Mouse (Mus musculus) kidney, adult 2 months (tissue): ENCODE measurements around the gene Clptm1. TPM values are rescaled to one million over a fixed set of nuclear protein-coding genes. Genes with fewer than 3 reads are reported as not detected.

ENCODE experiments used
- DNase-seq: peaks from one replicate; pipeline ENCODE4 v3.0.0; 2021
- H3K27ac ChIP-seq: fragments of 200-500 bp; 2 replicates; pipeline ENCODE4 v1.5.1; 2012; ENCODE audit warnings: low read depth, low read length, control low read depth, inconsistent platforms; ENCODE audit not compliant: insufficient read depth
- H3K27me3 ChIP-seq: fragments of 200-500 bp; replicated peaks from 2 replicates; pipeline ENCODE4 v1.6.1; 2012; ENCODE audit warnings: mild to moderate bottlenecking, moderate library complexity, low read length, inconsistent platforms; ENCODE audit not compliant: control insufficient read depth, insufficient read depth
- H3K36me3 ChIP-seq: fragments of 200-500 bp; 2 replicates; pipeline ENCODE4 v1.6.1; 2012; ENCODE audit warnings: mild to moderate bottlenecking, moderate library complexity, low read length, inconsistent platforms; ENCODE audit not compliant: control insufficient read depth, insufficient read depth
- H3K4me1 ChIP-seq: fragments of 200-500 bp; 2 replicates; pipeline ENCODE4 v1.6.1; 2011; ENCODE audit warnings: low read length; ENCODE audit not compliant: control insufficient read depth, insufficient read depth
- H3K4me3 ChIP-seq: fragments of 200-500 bp; 2 replicates; pipeline ENCODE4 v1.5.1; 2011; ENCODE audit warnings: mild to moderate bottlenecking, low read depth, low read length, control low read depth; ENCODE audit not compliant: insufficient read depth
- CTCF ChIP-seq: fragments of 200-500 bp; conservative IDR thresholded peaks from 2 replicates; pipeline ENCODE4 v1.5.1; 2011; ENCODE audit warnings: low read depth, mild to moderate bottlenecking, control low read depth, low read length, moderate library complexity, mixed read lengths; ENCODE audit not compliant: insufficient read depth, insufficient read length
- POLR2A ChIP-seq: fragments of 200-500 bp; IDR thresholded peaks from one replicate; pipeline ENCODE4 v1.6.1; 2011; ENCODE audit warnings: low read depth, low read length, control low read depth
- WGBS: fragments of 180-500 bp; shearing (Covaris S2); methylation state at CpG from one replicate; pipeline ENCODE4 v1.1.7; 2018; 5-methylcytosine and 5-hydroxymethylcytosine counted together
- polyA plus RNA-seq: library from polyadenylated mRNA; depleted of rRNA; stranded (reverse); fragments of >200 nt; gene quantifications from 2 replicates; pipeline ENCODE4 v1.2.3, GENCODE M21; 2012

The Clptm1 gene
- polyA plus RNA-seq, 1 experiment, result 144 TPM

GRCm38 (mm10) chr7:19683771-19684201 is 19.0 kb upstream of the Clptm1 start:
- WGBS, result 89% methylated on average over 6 of the region's 6 CpGs
- DNase-seq, result no peak

GRCm38 (mm10) chr7:19682979-19683378 is 18.1 kb upstream of the Clptm1 start:
- H3K4me1 ChIP-seq, result no peaks in the 10 kb centered on the region
- H3K36me3 ChIP-seq, result no peaks in the 10 kb centered on the region
- no peak overlapping the region for H3K4me3 ChIP-seq
- no peak for DNase-seq
- WGBS, result 59% methylated on average over 3 of the region's 3 CpGs
- H3K27me3 ChIP-seq, result no peaks in the 10 kb centered on the region
- TF ChIP-seq POLR2A, result no peak
- TF ChIP-seq CTCF, result no peak
- H3K27ac ChIP-seq, result no peak overlapping the region

More at GRCm38 (mm10) chr7:19683771-19684201, 19.0 kb upstream of the Clptm1 start:
- Histone ChIP-seq H3K27ac (no peak overlapping the region), H3K4me1 (no peaks in the 10 kb centered on the region), H3K36me3 (no peaks in the 10 kb centered on the region), H3K4me3 (no peak overlapping the region), H3K27me3 (no peaks in the 10 kb centered on the region)
- TF ChIP-seq POLR2A (no peak), CTCF (no peak)

- Histone ChIP-seq H3K36me3 (no peaks in the 10 kb centered on the region), H3K4me3 (no peak within 1 kb of the TSS), H3K4me1 (no peaks in the 10 kb centered on the region), H3K27ac (no peak within 1 kb of the TSS), H3K27me3 (no peaks in the 10 kb centered on the region)
- no peak for DNase-seq
- TF ChIP-seq CTCF, result no peak
- no peak for TF ChIP-seq POLR2A
- 65% methylated on average over 8 of the region's 8 CpGs for WGBS
Measured at GRCm38 (mm10) chr7:19681202-19681694, 16.4 kb upstream of the Clptm1 start, which contains the start of the genes Gm44805 and Apoc4. TSS of gene Gm44805 (minus strand) at chr7:19681423. TSS of gene Apoc4 (minus strand) at chr7:19681479.

- H3K27me3 ChIP-seq, result no peaks in the 10 kb centered on the region
- whole genome bisulfite sequencing, result 63% methylated on average over 2 of the region's 2 CpGs
Measured at GRCm38 (mm10) chr7:19680702-19681101, 15.9 kb upstream of the Clptm1 start.

GRCm38 (mm10) chr7:19678901-19679300 is 14.1 kb upstream of the Clptm1 start:
- H3K36me3 ChIP-seq, result no peaks in the 10 kb centered on the region
- H3K27ac ChIP-seq, result no peak overlapping the region
- no peak overlapping the region for H3K4me3 ChIP-seq
- TF ChIP-seq CTCF (no peak), POLR2A (no peak)
- 88% methylated on average over 3 of the region's 3 CpGs for WGBS
- no peaks in the 10 kb centered on the region for H3K27me3 ChIP-seq
- no peaks in the 10 kb centered on the region for H3K4me1 ChIP-seq
- DNase-seq, result no peak

More at GRCm38 (mm10) chr7:19680702-19681101, 15.9 kb upstream of the Clptm1 start:
- no peaks in the 10 kb centered on the region for H3K4me1 ChIP-seq
- H3K36me3 ChIP-seq, result no peaks in the 10 kb centered on the region
- no peak overlapping the region for H3K4me3 ChIP-seq
- TF ChIP-seq POLR2A (no peak), CTCF (no peak)
- DNase-seq, result no peak
- H3K27ac ChIP-seq, result no peak overlapping the region

GRCm38 (mm10) chr7:19677872-19678271 is 13.0 kb upstream of the Clptm1 start, which contains the start of gene Apoc2:
TSS of gene Apoc2 (minus strand) at chr7:19677941.
- 59% methylated on average over 8 of the region's 8 CpGs for WGBS
- Histone ChIP-seq H3K36me3 (no peaks in the 10 kb centered on the region), H3K4me3 (no peak within 1 kb of the TSS), H3K4me1 (no peaks in the 10 kb centered on the region), H3K27me3 (no peaks in the 10 kb centered on the region), H3K27ac (no peak within 1 kb of the TSS)
- DNase-seq, result no peak
- no peak for TF ChIP-seq CTCF
- no peak for TF ChIP-seq POLR2A

GRCm38 (mm10) chr7:19676662-19677061 is 11.8 kb upstream of the Clptm1 start:
- no peaks in the 10 kb centered on the region for H3K36me3 ChIP-seq
- DNase-seq, result no peak
- H3K27ac ChIP-seq, result no peak overlapping the region
- no peaks in the 10 kb centered on the region for H3K27me3 ChIP-seq
- 88% methylated on average over 1 of the region's 1 CpGs for WGBS
- TF ChIP-seq POLR2A (no peak), CTCF (no peak)
- no peak overlapping the region for H3K4me3 ChIP-seq
- H3K4me1 ChIP-seq, result no peaks in the 10 kb centered on the region

- TF ChIP-seq POLR2A (no peak), CTCF (no peak)
- WGBS, result 87% methylated on average over 10 of the region's 10 CpGs
- no peaks in the 10 kb centered on the region for H3K36me3 ChIP-seq
- no peak overlapping the region for H3K4me3 ChIP-seq
- H3K27ac ChIP-seq, result no peak overlapping the region
- no peaks in the 10 kb centered on the region for H3K27me3 ChIP-seq
- H3K4me1 ChIP-seq, result no peaks in the 10 kb centered on the region
- DNase-seq, result no peak
Measured at GRCm38 (mm10) chr7:19675824-19676223, 11.0 kb upstream of the Clptm1 start.
